Mouse (Mus musculus) CH12.LX (cell line): ENCODE results near the gene Crnkl1. TPM values are rescaled to one million over a fixed set of nuclear protein-coding genes. Genes with fewer than 3 reads are reported as not detected.

Source experiments
- DNase-seq: peaks from one replicate; pipeline ENCODE4 v3.0.0-alpha.2; 2013; ENCODE audit errors: extremely low read depth
- H3K27ac ChIP-seq: 2 replicates; pipeline ENCODE4 v1.5.1; 2012; ENCODE audit warnings: low read depth, mild to moderate bottlenecking, control low read depth, moderate library complexity; ENCODE audit not compliant: insufficient read depth
- H3K27me3 ChIP-seq: replicated peaks from 2 replicates; pipeline ENCODE3; 2012; ENCODE audit warnings: inconsistent platforms
- H3K36me3 ChIP-seq, 2 experiments: replicated peaks in 1 of 2; 2 replicates each; pipeline versions ENCODE3 to v1.6.1; 2012; ENCODE audit warnings: inconsistent platforms in 1 of 2, low read length in 1 of 2, mild to moderate bottlenecking in 1 of 2, mixed read lengths in 1 of 2, moderate library complexity in 1 of 2; ENCODE audit not compliant: control insufficient read depth in 1 of 2, insufficient read depth in 1 of 2
- H3K4me1 ChIP-seq, 2 experiments: 2 replicates each; pipeline ENCODE4 v1.6.1; 2012; ENCODE audit warnings: inconsistent platforms in 1 of 2, moderate library complexity in 1 of 2; ENCODE audit not compliant: insufficient read depth in 2 of 2, control insufficient read depth in 1 of 2
- H3K4me2 ChIP-seq: 2 replicates; pipeline ENCODE4 v1.6.1; 2012; ENCODE audit warnings: low read depth, mild to moderate bottlenecking, control low read depth; ENCODE audit not compliant: poor library complexity, insufficient read depth, severe bottlenecking
- H3K4me3 ChIP-seq, 3 experiments: fragments of 150-350 bp in 1 of 3; sonication (generic) in 1 of 3; replicated peaks in 1 of 3; 2 replicates each; pipeline versions ENCODE3 to v1.5.1; 2011 to 2012; ENCODE audit warnings: low read depth in 2 of 3, low read length in 2 of 3, mild to moderate bottlenecking in 2 of 3, moderate library complexity in 2 of 3, control low read depth in 1 of 3, improper control_type of control experiment in 1 of 3, inconsistent platforms in 1 of 3, mixed read lengths in 1 of 3; ENCODE audit not compliant: poor library complexity in 1 of 3
- H3K79me2 ChIP-seq: replicated peaks from 2 replicates; pipeline ENCODE4 v1.6.1; 2012; ENCODE audit warnings: mild to moderate bottlenecking, moderate library complexity; ENCODE audit not compliant: control insufficient read depth, poor library complexity, insufficient read depth, severe bottlenecking; ENCODE audit errors: extremely low read depth
- H3K9ac ChIP-seq: 2 replicates; pipeline ENCODE4 v1.6.1; 2012; ENCODE audit warnings: low read depth, mild to moderate bottlenecking, control low read depth, moderate library complexity; ENCODE audit not compliant: insufficient read depth
- H3K9me3 ChIP-seq: replicated peaks from 2 replicates; pipeline ENCODE3; 2012; ENCODE audit warnings: low read length, inconsistent platforms, mixed read lengths
- BHLHE40 ChIP-seq: IDR thresholded peaks from 2 replicates; pipeline ENCODE4 v1.6.1; 2011; ENCODE audit warnings: mild to moderate bottlenecking, low read depth, low read length, improper control_type of control experiment
- CHD1 ChIP-seq: IDR thresholded peaks from 2 replicates; pipeline ENCODE4 v1.6.1; 2012; ENCODE audit warnings: low read depth, low read length, improper control_type of control experiment, inconsistent platforms
- CHD2 ChIP-seq: IDR thresholded peaks from 2 replicates; pipeline ENCODE4 v1.6.1; 2011; ENCODE audit warnings: low read length, improper control_type of control experiment
- CTCF ChIP-seq, 2 experiments: IDR thresholded peaks in 1 of 2; conservative IDR thresholded peaks in 1 of 2; 2 replicates each; pipeline ENCODE4 v1.5.1; 2011 to 2012; ENCODE audit warnings: low read depth in 2 of 2, low read length in 2 of 2, improper control_type of control experiment in 1 of 2, inconsistent platforms in 1 of 2, mild to moderate bottlenecking in 1 of 2, moderate library complexity in 1 of 2
- E2F4 ChIP-seq: IDR thresholded peaks from 2 replicates; pipeline ENCODE4 v1.6.1; 2011; ENCODE audit warnings: low read depth, low read length, improper control_type of control experiment; ENCODE audit not compliant: insufficient replicate concordance
- ELF1 ChIP-seq: IDR thresholded peaks from 2 replicates; pipeline ENCODE4 v1.6.1; 2014; ENCODE audit warnings: low read depth, mild to moderate bottlenecking, inconsistent platforms, low read length, improper control_type of control experiment
- ETS1 ChIP-seq: conservative IDR thresholded peaks from 2 replicates; pipeline ENCODE4 v1.6.1; 2012; ENCODE audit warnings: low read depth, mild to moderate bottlenecking, inconsistent platforms, low read length, improper control_type of control experiment, moderate library complexity
- GABPA ChIP-seq: IDR thresholded peaks from 2 replicates; pipeline ENCODE4 v1.6.1; 2012; ENCODE audit warnings: low read depth, low read length, improper control_type of control experiment, inconsistent platforms; ENCODE audit not compliant: insufficient replicate concordance
- HCFC1 ChIP-seq: IDR thresholded peaks from 2 replicates; pipeline ENCODE4 v1.6.1; 2012; ENCODE audit warnings: low read depth, mild to moderate bottlenecking, inconsistent platforms, low read length, improper control_type of control experiment
- IRF4 ChIP-seq: IDR thresholded peaks from 2 replicates; pipeline ENCODE4 v1.6.1; 2014; ENCODE audit warnings: low read depth, mild to moderate bottlenecking, inconsistent platforms, low read length, improper control_type of control experiment
- JUN ChIP-seq: IDR thresholded peaks from 2 replicates; pipeline ENCODE4 v1.6.1; 2011; ENCODE audit warnings: low read depth, mild to moderate bottlenecking, low read length, improper control_type of control experiment, moderate library complexity; ENCODE audit not compliant: insufficient read depth
- JUND ChIP-seq: conservative IDR thresholded peaks from 2 replicates; pipeline ENCODE4 v1.6.1; 2011; ENCODE audit warnings: low read depth, low read length, improper control_type of control experiment
- KAT2A ChIP-seq: IDR thresholded peaks from 2 replicates; pipeline ENCODE4 v1.6.1; 2012; ENCODE audit warnings: low read length, improper control_type of control experiment, inconsistent platforms; ENCODE audit not compliant: insufficient replicate concordance
- MAFK ChIP-seq: IDR thresholded peaks from 2 replicates; pipeline ENCODE4 v1.6.1; 2011; ENCODE audit warnings: low read length, improper control_type of control experiment; ENCODE audit not compliant: insufficient replicate concordance
- MAZ ChIP-seq: IDR thresholded peaks from 2 replicates; pipeline ENCODE4 v1.6.1; 2012; ENCODE audit warnings: low read depth, mild to moderate bottlenecking, inconsistent platforms, low read length, improper control_type of control experiment, moderate library complexity
- MEF2A ChIP-seq: IDR thresholded peaks from 2 replicates; pipeline ENCODE4 v1.6.1; 2014; ENCODE audit warnings: low read depth, mild to moderate bottlenecking, inconsistent platforms, low read length, improper control_type of control experiment, borderline replicate concordance
- MXI1 ChIP-seq: IDR thresholded peaks from 2 replicates; pipeline ENCODE4 v1.6.1; 2011; ENCODE audit warnings: mild to moderate bottlenecking, low read depth, low read length, improper control_type of control experiment
- MYC ChIP-seq: IDR thresholded peaks from 2 replicates; pipeline ENCODE4 v1.6.1; 2011; ENCODE audit warnings: low read depth, mild to moderate bottlenecking, improper control_type of control experiment, low read length
- NELFE ChIP-seq: IDR thresholded peaks from 2 replicates; pipeline ENCODE4 v1.6.1; 2011; ENCODE audit warnings: low read depth, low read length, improper control_type of control experiment
- NRF1 ChIP-seq: IDR thresholded peaks from 2 replicates; pipeline ENCODE4 v1.6.1; 2014; ENCODE audit warnings: low read depth, mild to moderate bottlenecking, inconsistent platforms, low read length, improper control_type of control experiment, moderate library complexity
- PAX5 ChIP-seq: IDR thresholded peaks from 2 replicates; pipeline ENCODE4 v1.6.1; 2012; ENCODE audit warnings: low read length, inconsistent platforms, mixed read lengths
- POLR2A ChIP-seq: IDR thresholded peaks from 2 replicates; pipeline ENCODE4 v1.6.1; 2011; ENCODE audit warnings: low read depth, mild to moderate bottlenecking, improper control_type of control experiment, low read length
- POLR2AphosphoS2 ChIP-seq: IDR thresholded peaks from 2 replicates; pipeline ENCODE4 v1.6.1; 2011; ENCODE audit warnings: low read depth, low read length, improper control_type of control experiment
- RAD21 ChIP-seq: IDR thresholded peaks from 2 replicates; pipeline ENCODE4 v1.6.1; 2011; ENCODE audit warnings: low read depth, mild to moderate bottlenecking, low read length, improper control_type of control experiment, moderate library complexity
- RCOR1 ChIP-seq: conservative IDR thresholded peaks from 2 replicates; pipeline ENCODE4 v1.6.1; 2012; ENCODE audit warnings: low read depth, mild to moderate bottlenecking, inconsistent platforms, low read length, improper control_type of control experiment
- SIN3A ChIP-seq: IDR thresholded peaks from 2 replicates; pipeline ENCODE4 v1.6.1; 2012; ENCODE audit warnings: low read length, improper control_type of control experiment, inconsistent platforms
- TBP ChIP-seq: conservative IDR thresholded peaks from 2 replicates; pipeline ENCODE4 v1.6.1; 2011; ENCODE audit warnings: low read depth, low read length, improper control_type of control experiment
- TCF12 ChIP-seq: IDR thresholded peaks from 2 replicates; pipeline ENCODE4 v1.6.1; 2014; ENCODE audit warnings: low read depth, mild to moderate bottlenecking, inconsistent platforms, low read length, improper control_type of control experiment
- USF1 ChIP-seq: IDR thresholded peaks from 2 replicates; pipeline ENCODE4 v1.6.1; 2014; ENCODE audit warnings: low read depth, mild to moderate bottlenecking, inconsistent platforms, low read length, improper control_type of control experiment
- ZC3H11A ChIP-seq: IDR thresholded peaks from 2 replicates; pipeline ENCODE4 v1.6.1; 2012; ENCODE audit warnings: low read depth, mild to moderate bottlenecking, inconsistent platforms, low read length, improper control_type of control experiment
- ZMIZ1 ChIP-seq: IDR thresholded peaks from 2 replicates; pipeline ENCODE4 v1.6.1; 2012; ENCODE audit warnings: low read depth, mild to moderate bottlenecking, inconsistent platforms, low read length, improper control_type of control experiment
- ZNF384 ChIP-seq: IDR thresholded peaks from 2 replicates; pipeline ENCODE4 v1.6.1; 2012; ENCODE audit warnings: low read depth, low read length, improper control_type of control experiment, inconsistent platforms
- dilution Hi-C: fragments of 300-500 bp; cut with MboI; formaldehyde crosslinking; loops from 2 replicates; pipeline ENCODE4 v1.14.3; 2020; ENCODE audit warnings: low sequenced_read_pairs; ENCODE audit not compliant: extremely low pct_unique_long_range_greater_than_20kb, extremely low pct_ligation_motif_present
- in situ Hi-C: fragments of 300-500 bp; cut with MboI; formaldehyde crosslinking; loops from 3 replicates; pipeline ENCODE4 v1.14.3; 2019; ENCODE audit warnings: low sequenced_read_pairs, low pct_ligation_motif_present, low pct_unique_long_range_greater_than_20kb, mixed read lengths
- polyA plus RNA-seq: library from polyadenylated mRNA; unstranded; fragments of >175 nt; gene quantifications from 2 replicates; pipeline ENCODE4 v1.2.1, GENCODE M21; 2012; ENCODE audit warnings: low read depth; ENCODE audit not compliant: insufficient read length
- total RNA-seq, 2 experiments: library from RNA; depleted of rRNA; stranded (reverse); fragments of 300-350 nt in 1 of 2; fragments of >200 nt in 1 of 2; gene quantifications; 2 replicates each; pipeline ENCODE4 v1.2.3; 2012 to 2014

The Crnkl1 gene
- 18.8 and 22.1 TPM in 2 replicates for total RNA-seq (2012; rRNA removed)
- total RNA-seq (2014; rRNA removed), result 31.6 and 33.5 TPM in 2 replicates
- 30.4 and 30.7 TPM in 2 replicates for polyA plus RNA-seq

DNA sequence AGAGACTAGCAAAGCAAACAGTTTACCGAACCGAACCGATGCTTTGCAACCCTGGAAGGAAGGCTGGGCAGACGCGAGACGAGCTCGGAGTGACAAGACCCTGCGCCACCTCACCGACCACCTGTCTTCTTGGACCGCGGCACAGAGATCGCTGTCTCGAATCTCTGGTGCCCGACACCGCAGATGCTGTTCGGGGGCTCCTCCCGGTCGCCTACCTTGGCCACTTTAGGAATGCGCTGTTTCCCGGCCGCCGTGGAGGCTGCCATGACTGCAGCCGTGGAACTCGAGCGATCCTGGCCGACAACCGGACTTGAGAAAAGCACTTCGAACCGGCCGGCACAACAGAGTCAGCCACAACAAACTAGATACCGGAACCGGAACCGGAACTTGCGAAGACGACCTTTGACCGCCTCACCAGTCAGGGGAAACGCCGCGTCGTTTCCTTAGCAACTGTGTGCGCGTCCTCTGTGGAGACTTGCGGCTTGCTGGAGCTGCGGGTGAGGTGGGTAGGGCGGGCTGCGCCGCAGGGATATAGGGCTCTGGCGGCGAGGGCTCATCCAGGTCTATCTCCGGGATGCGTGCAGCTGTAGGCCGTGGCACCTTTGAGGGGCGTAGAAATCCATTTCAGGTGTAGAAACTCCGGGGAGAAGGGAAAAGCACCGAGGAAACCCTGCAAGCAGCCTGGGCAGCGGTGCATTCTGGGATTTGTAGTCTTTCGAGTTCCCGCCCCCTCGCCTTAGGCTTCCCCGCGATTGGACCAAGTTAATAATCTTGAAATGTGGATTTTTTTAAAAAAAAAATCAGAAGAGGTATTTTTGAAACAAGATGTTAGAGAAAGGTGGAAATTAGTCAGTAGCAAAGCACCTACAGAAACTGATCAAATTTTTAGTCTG is at the start of gene Crnkl1, which contains the start of gene Cfap61:
Crnkl1 (minus strand) TSS at position 676 of the 893 bp plus-strand sequence.
Cfap61 (plus strand) TSS at position 446 of the 893 bp plus-strand sequence.
- Histone ChIP-seq H3K4me3 (peak within 1 kb of the TSS; percentile 91 to 99 (median 96)), H3K27me3 (peaks cover 20% of the 10 kb centered on the region), H3K79me2 (peaks cover 10% of the 10 kb centered on the region), H3K9ac (peak within 1 kb of the TSS; percentile 61), H3K4me1 (peaks cover 6 to 10% of the 10 kb centered on the region in 2 experiments; a peak in 3 of 4 replicates), H3K4me2 (peak within 1 kb of the TSS; percentile 85), H3K27ac (no peak within 1 kb of the TSS), H3K36me3 (peaks cover 20 to 30% of the 10 kb centered on the region in 2 experiments), H3K9me3 (no peaks in the 10 kb centered on the region)
- DNase-seq, result peak; percentile 95
- dilution Hi-C loops, result no loop called here
- in situ Hi-C loops, result no loop called here
- TF ChIP-seq POLR2A (peak; percentile 68), TCF12 (0 out of 2 replicates have a peak, but pooled peaks have one; percentile 27), IRF4 (peak; percentile 26; the same call in 1 of the 2 replicates), USF1 (no peak), TBP (no peak), HCFC1 (peak; percentile 89), E2F4 (peak; percentile 88), ZC3H11A (no peak), GABPA (no peak; the same call in 1 of the 2 replicates), NELFE (peak; percentile 84), CHD1 (no peak), RCOR1 (no peak), ELF1 (peak; percentile 92), BHLHE40 (no peak), KAT2A (peak; percentile 85; the same call in 1 of the 2 replicates), MXI1 (peak; percentile 98), RAD21 (no peak), MAZ (no peak), NRF1 (peak; percentile 49; the same call in 1 of the 2 replicates), ETS1 (no peak), JUN (no peak), SIN3A (peak; percentile 99), MYC (no peak), PAX5 (no peak), CTCF (conservative IDR thresholded peaks at IDR 0.05 in 1 of 2, IDR thresholded peaks at IDR 0.05 in 1 of 2; ENCODE audit: low read depth in 2 of 2, low read length in 2 of 2) (no peak), ZMIZ1 (no peak), MAFK (no peak), CHD2 (peak; percentile 83), MEF2A (peak; percentile 40; the same call in 1 of the 2 replicates), JUND (no peak), POLR2AphosphoS2 (peak; percentile 40; the same call in 1 of the 2 replicates), ZNF384 (peak; percentile 95)
